Mouse (Mus musculus) testis, adult 2 months (tissue): ENCODE measurements at regions not wholly inside any gene's neighbourhood (a gene's known extent, or its start where the extent isn't known, plus 50 kb on each side); places are given as distances from the start of the nearest gene placed in this dataset.

ENCODE experiments used
- CTCF ChIP-seq: fragments of 200-500 bp; IDR thresholded peaks from 2 replicates; pipeline ENCODE4 v1.5.1; 2012; ENCODE audit warnings: low read depth, mild to moderate bottlenecking, inconsistent platforms, low read length, moderate library complexity; ENCODE audit not compliant: control insufficient read depth, insufficient read depth, insufficient replicate concordance
- POLR2A ChIP-seq: fragments of 200-500 bp; IDR thresholded peaks from 2 replicates; pipeline ENCODE4 v1.6.1; 2012; ENCODE audit warnings: low read depth, mild to moderate bottlenecking, inconsistent platforms, low read length, moderate library complexity; ENCODE audit not compliant: control insufficient read depth

GRCm38 (mm10) chr1:179867493-179867892 lies 64.0 kb upstream of the Ahctf1 start:
- TF ChIP-seq CTCF (no peak), POLR2A (no peak)
